20 mouse cellular contexts compared by ENCODE assay signal in the genomic region with DNA sequence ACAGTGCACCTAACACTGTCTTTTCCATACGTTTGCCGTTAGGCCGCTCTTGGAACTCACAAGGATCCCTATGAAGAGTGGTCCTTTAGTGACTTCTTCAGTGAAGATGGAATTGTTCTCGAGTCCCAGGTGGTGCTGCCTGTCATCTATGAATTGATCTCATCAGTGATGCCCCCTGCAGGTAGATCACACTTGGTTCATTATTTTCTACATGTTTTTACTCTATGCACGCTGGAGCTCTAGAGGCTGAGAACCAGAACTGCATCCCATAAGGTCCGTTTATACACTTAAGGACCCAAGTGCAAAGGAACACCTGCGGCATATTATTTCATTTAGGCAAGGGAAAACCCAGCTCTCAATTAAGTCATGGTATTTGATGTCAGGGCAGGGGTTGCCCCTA. TPM values are rescaled to one million over a fixed set of nuclear protein-coding genes. Genes with fewer than 3 reads are reported as not detected.
DNase-seq lines count a peak whose midpoint lies in the region; TF ChIP-seq lines count a peak whose summit lies in the region.
"Had no signal": no experiment of that assay in that cellular context is flagged by ENCODE, and none has a peak within 500 bp of the region (broad histone marks: within the 10 kb centered on the region; RNA-seq: fewer than 3 reads in every experiment).

No protein-coding gene starts in this region.

- H3K9ac ChIP-seq in MEL (ENCODE audit: control insufficient read depth, low read depth, low read length, poor library complexity, severe bottlenecking) = no peak overlapping the region
- H3K9ac ChIP-seq: embryonic facial prominence, embryonic 12.5 days; forebrain, postnatal 0 days; heart, embryonic 15.5 days; liver, embryonic 12.5 days; neural tube, embryonic 12.5 days had no signal

- no peak for TF ChIP-seq EP300 in MEL (IDR thresholded peaks at IDR 0.05; ENCODE audit: low read depth in 1 of 2, low read length in 2 of 2)

- H3K79me2 ChIP-seq in MEL (ENCODE audit: control insufficient read depth, insufficient read depth, low read length, poor library complexity) = no peaks in the 10 kb centered on the region

- TF ChIP-seq POLR2A in MEL (IDR thresholded peaks at IDR 0.05; ENCODE audit: control insufficient read depth in 1 of 2, insufficient read depth in 1 of 2, low read depth in 1 of 2, low read length in 2 of 2, poor library complexity in 1 of 2) = no peak

- H3K9me3 ChIP-seq in MEL (replicated peaks; ENCODE audit: insufficient read depth, low read length) = no peaks in the 10 kb centered on the region
- H3K9me3 ChIP-seq: embryonic facial prominence, embryonic 12.5 days; heart, embryonic 15.5 days; liver, embryonic 12.5 days; neural tube, embryonic 12.5 days had no signal

- H3K27me3 ChIP-seq in MEL (ENCODE audit: control insufficient read depth in 1 of 2, insufficient read depth in 2 of 2, low read length in 2 of 2) = no peaks in the 10 kb centered on the region
- H3K27me3 ChIP-seq: embryonic facial prominence, embryonic 12.5 days; heart, embryonic 15.5 days; liver, embryonic 12.5 days; neural tube, embryonic 12.5 days had no signal

- no peak for TF ChIP-seq RAD21 in MEL (IDR thresholded peaks at IDR 0.05; ENCODE audit: low read depth, low read length)

- H3K4me3 ChIP-seq in layer of hippocampus, adult 2 months = no peak overlapping the region
- no peak overlapping the region for H3K4me3 ChIP-seq in MEL (ENCODE audit: control insufficient read depth in 1 of 2, insufficient read depth in 1 of 2, low read depth in 2 of 2, low read length in 2 of 2)
- H3K4me3 ChIP-seq: embryonic facial prominence, embryonic 12.5 days; gastrocnemius, adult 2 months; heart, embryonic 15.5 days; hindbrain, embryonic 10.5 days; liver, embryonic 12.5 days; neural tube, embryonic 12.5 days had no signal

- no peaks in the 10 kb centered on the region for H3K4me1 ChIP-seq in MEL (ENCODE audit: control insufficient read depth in 1 of 2, insufficient read depth in 2 of 2, low read length in 2 of 2)
- H3K4me1 ChIP-seq: embryonic facial prominence, embryonic 12.5 days; heart, embryonic 15.5 days; hindbrain, embryonic 10.5 days; liver, embryonic 12.5 days; neural tube, embryonic 12.5 days had no signal

- peaks cover 0 to 20% of the 10 kb centered on the region in 2 experiments; a peak in 2 of 4 replicates for H3K36me3 ChIP-seq in MEL (ENCODE audit: control insufficient read depth in 1 of 2, insufficient read depth in 2 of 2, low read length in 2 of 2)

- no peak for DNase-seq in layer of hippocampus, adult 2 months (ENCODE audit: low spot score in 2 of 2)
- DNase-seq in layer of hippocampus, adult 8-10 months (ENCODE audit: low spot score in 2 of 2) = no peak
- DNase-seq in CD4-positive helper T cell, adult 2 months (ENCODE audit: low read depth, low spot score) = peak; percentile 41
- DNase-seq in MEL (ENCODE audit: low read depth, low spot score) = peak; percentile 24
- DNase-seq in retina, embryonic 14.5 days (ENCODE audit: low spot score) = peak; percentile 4
- DNase-seq in lung, postnatal 14 days = no peak
- no peak for DNase-seq in testis, postnatal 14 days (ENCODE audit: low spot score)
- DNase-seq: adrenal gland, adult 8-10 months; cerebellum, adult 11-12 months; forebrain, postnatal 0 days; gastrocnemius, adult 2 months; heart, adult 18-20 months; left cerebral cortex, postnatal 4 days; lung, postnatal 10 days; thymus, adult 2 months had no signal

- TF ChIP-seq CTCF in layer of hippocampus, adult 2 months (conservative IDR thresholded peaks at IDR 0.05) = peak; percentile 29; the same call in 1 of the 2 replicates
- TF ChIP-seq CTCF in MEL (IDR thresholded peaks at IDR 0.05 in 2 of 3, conservative IDR thresholded peaks at IDR 0.05 in 1 of 3; ENCODE audit: control insufficient read depth in 1 of 3, insufficient read depth in 1 of 3, low read depth in 2 of 3, low read length in 3 of 3, poor library complexity in 1 of 3, severe bottlenecking in 1 of 3) = peak in 2 of 3 experiments; percentile 20 to 48; a peak in 3 of 6 replicates

- no peak overlapping the region for H3K27ac ChIP-seq in layer of hippocampus, adult 2 months
- no peak overlapping the region for H3K27ac ChIP-seq in MEL (ENCODE audit: control insufficient read depth, low read depth, low read length)
- H3K27ac ChIP-seq: embryonic facial prominence, embryonic 12.5 days; gastrocnemius, adult 2 months; heart, embryonic 15.5 days; hindbrain, embryonic 10.5 days; liver, embryonic 12.5 days; neural tube, embryonic 12.5 days had no signal

TF ChIP-seq in MEL, 35 proteins besides CTCF, POLR2A, EP300 and RAD21:
- no peak for TF ChIP-seq CHD2 (IDR thresholded peaks at IDR 0.05; ENCODE audit: low read length)
- TF ChIP-seq MYC (IDR thresholded peaks at IDR 0.05; ENCODE audit: low read depth, low read length) = no peak
- no peak for TF ChIP-seq MAX (IDR thresholded peaks at IDR 0.05; ENCODE audit: low read length)
- TF ChIP-seq POLR2AphosphoS2 (IDR thresholded peaks at IDR 0.05; ENCODE audit: low read length) = no peak
- no peak for TF ChIP-seq TAL1 (IDR thresholded peaks at IDR 0.05; ENCODE audit: low read length)
- no peak for TF ChIP-seq NELFE (IDR thresholded peaks at IDR 0.05; ENCODE audit: low read depth, low read length)
- TF ChIP-seq UBTF (IDR thresholded peaks at IDR 0.05; ENCODE audit: borderline replicate concordance, insufficient read depth, low read depth, low read length) = no peak
- TF ChIP-seq ZNF384 (IDR thresholded peaks at IDR 0.05; ENCODE audit: low read depth, low read length) = no peak
- no peak for TF ChIP-seq POLR2AphosphoS5 (IDR thresholded peaks at IDR 0.05; ENCODE audit: borderline replicate concordance, low read depth, low read length)

RNA-seq across cellular contexts. Expression of gene Kntc1, which starts 39.5 kb away (rescaled TPM):
- total RNA-seq in layer of hippocampus, adult 2 months (2021) = 1 to 10 TPM; 2.2 to 2.8 TPM
- total RNA-seq in layer of hippocampus, adult 8-10 months (2022) = 1 to 10 TPM in 3 of 4 experiments, under 1 TPM in 1; 0.99 to 2.9 (median 2.0) TPM
- 27.0 and 28.5 TPM in 2 replicates for total RNA-seq in MEL (2012; rRNA removed)
- polyA plus RNA-seq in MEL (2012; ENCODE audit: insufficient read depth in 1 of 2, insufficient read length in 2 of 2, low read depth in 1 of 2, low replicate concordance in 2 of 2, missing spikeins in 1 of 2) = 10 to 100 TPM in 1 of 2 experiments, not detected in 1; 29.7 TPM
- total RNA-seq: gastrocnemius, adult 2 months had no signal

RNA-seq across cellular contexts. Expression of gene Rsrc2, which starts 39.8 kb away (rescaled TPM):
- total RNA-seq in layer of hippocampus, adult 2 months (2021) = 100 to 1,000 TPM in 1 of 2 experiments, 10 to 100 TPM in 1; 93.7 to 109 TPM
- total RNA-seq in layer of hippocampus, adult 8-10 months (2022) = 100 to 1,000 TPM in 3 of 4 experiments, 10 to 100 TPM in 1; 90.7 to 107 (median 103) TPM
- total RNA-seq in MEL (2012; rRNA removed) = 55.2 and 56.9 TPM in 2 replicates
- polyA plus RNA-seq in MEL (2012; ENCODE audit: insufficient read depth in 1 of 2, insufficient read length in 2 of 2, low read depth in 1 of 2, low replicate concordance in 2 of 2, missing spikeins in 1 of 2) = 10 to 100 TPM in 1 of 2 experiments, not detected in 1; 82.9 TPM

Comparison
In these comparisons a context has a peak if more than half of its experiments do, and no peak if none do; other contexts are left out.
1. DNase-seq: peak in CD4-positive helper T cell, adult 2 months (single experiment), MEL (single experiment) and retina, embryonic 14.5 days (single experiment); none in layer of hippocampus, adult 2 months (0 of 2), layer of hippocampus, adult 8-10 months (0 of 2), lung, postnatal 14 days (single experiment) and testis, postnatal 14 days (single experiment).